Mouse (Mus musculus) brain, embryonic 18.5 days (tissue): Measurements from ENCODE around the gene Slc38a8.

Experiments
- DNase-seq: peaks from one replicate; pipeline ENCODE4 v3.0.0-alpha.2; 2012; ENCODE audit warnings: low read depth, low spot score

Gene Slc38a8

DNA sequence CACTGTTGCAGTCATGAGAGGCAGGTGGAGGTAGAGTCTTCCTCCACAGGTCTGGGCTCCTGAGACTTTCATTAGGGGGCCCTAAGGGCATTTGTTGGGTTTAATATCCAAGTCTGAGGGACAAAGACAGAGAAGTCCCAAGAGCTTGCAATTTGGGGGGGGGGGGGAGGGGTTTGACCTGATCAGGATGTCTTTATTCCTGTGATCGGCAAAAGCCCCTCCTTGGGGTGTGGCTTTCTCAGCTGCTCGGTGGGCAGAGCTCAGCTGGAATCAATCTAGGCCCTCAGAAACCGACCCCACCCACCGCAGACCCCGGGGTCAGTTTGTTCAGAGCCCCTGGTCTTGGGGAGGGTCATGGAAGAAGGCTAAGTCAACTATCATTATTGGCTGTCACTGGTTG lies at the start of gene Slc38a8:
Gene Slc38a8 (minus strand): TSS at position 101 of the 400 bp plus-strand sequence.
- DNase-seq: no peak

DNA sequence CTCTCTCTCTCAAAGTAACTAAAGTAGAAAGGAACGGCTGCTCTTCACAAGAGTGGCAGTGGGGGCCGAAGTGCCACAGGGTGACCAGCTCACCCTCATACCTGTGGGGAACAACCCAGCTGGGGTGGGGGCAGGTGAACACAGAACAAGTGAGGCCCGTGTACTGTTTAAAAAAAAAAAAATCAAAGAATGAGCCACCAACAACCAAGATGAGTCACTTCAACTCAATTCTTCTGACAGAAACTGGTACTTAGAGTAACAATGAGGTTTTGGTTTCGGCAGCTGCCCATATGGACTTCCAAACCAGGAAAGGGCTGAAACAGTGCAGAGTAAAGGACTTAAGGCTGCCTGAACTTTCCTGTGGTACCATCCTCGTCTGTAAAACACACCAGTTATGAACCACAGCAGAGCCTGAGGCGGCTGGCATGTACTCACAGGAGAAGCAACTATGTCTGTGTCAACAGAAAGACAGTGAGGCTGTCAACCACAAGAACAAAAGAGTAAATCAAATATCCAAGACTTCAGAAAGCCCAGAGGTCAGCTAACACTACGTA lies 47.1 kb upstream of the Slc38a8 start:
- no peak for DNase-seq

GRCm38 (mm10) chr8:119547019-119547691 lies 45.7 kb upstream of the Slc38a8 start:
- DNase-seq: no peak

DNA sequence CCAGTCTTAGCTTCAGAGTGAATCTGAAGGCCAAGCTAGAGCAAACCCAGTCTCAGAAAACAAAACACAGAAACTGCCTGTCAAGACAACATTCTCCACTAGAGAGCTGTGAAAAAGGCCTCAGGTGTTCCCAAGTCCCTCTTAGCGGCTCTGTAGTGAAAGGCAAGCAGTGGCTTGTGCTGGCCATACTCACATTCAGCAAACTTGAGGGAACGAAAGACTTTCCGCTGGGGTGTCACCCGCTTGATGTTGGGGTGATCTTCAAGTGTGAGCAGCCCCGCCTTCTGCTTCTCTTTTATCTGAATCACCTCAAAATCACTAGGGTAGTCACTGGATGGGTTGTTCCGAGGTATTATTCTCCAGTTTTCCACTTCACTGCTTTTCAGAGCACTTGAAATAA lies 44.3 kb upstream of the Slc38a8 start:
- no peak for DNase-seq

DNA sequence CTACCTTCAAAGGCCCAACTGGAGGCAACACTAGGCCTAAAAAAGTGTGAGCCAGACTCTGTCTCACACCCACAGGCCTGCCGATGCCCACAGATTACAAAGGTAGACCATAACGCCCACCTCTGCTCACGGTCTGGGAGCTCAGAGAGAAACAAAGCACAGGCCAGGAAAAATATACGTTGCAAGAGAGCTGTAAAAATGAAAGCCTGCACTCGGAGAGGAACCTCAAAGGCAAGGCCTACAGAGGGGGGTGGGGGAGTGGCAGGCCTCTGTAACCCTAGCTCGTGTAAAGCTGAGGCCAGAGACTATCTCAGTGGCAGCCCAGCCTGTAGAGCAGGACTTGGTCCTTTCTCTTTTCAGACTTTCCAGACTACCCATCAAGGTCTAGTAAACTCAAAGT lies 43.7 kb upstream of the Slc38a8 start:
- no peak for DNase-seq

- DNase-seq: no peak
Measured at GRCm38 (mm10) chr8:119544606-119545005, 43.1 kb upstream of the Slc38a8 start.

GRCm38 (mm10) chr8:119531973-119532372 lies 30.5 kb upstream of the Slc38a8 start:
- no peak for DNase-seq

- no peak for DNase-seq
Measured at GRCm38 (mm10) chr8:119531397-119531796, 29.9 kb upstream of the Slc38a8 start.

DNA sequence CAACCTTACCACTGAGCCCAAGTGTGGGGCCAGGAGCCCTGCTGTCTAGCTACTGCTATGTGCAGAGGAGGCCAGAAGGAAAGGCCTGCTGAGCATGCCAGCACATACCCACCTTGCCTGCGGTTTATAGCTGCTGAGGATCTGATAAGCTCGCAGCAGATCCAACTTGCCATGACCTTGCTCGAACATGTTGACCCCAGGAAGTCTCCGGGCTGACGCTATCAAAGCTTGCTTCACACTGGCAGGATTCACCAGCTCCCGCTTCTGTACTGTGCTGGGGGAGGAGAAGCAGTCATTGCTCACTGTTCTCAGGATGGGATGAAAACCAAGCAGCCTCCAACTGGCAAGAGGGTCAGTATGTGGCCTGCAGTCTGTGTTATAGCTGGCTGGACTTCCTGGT lies 29.4 kb upstream of the Slc38a8 start:
- no peak for DNase-seq

DNA sequence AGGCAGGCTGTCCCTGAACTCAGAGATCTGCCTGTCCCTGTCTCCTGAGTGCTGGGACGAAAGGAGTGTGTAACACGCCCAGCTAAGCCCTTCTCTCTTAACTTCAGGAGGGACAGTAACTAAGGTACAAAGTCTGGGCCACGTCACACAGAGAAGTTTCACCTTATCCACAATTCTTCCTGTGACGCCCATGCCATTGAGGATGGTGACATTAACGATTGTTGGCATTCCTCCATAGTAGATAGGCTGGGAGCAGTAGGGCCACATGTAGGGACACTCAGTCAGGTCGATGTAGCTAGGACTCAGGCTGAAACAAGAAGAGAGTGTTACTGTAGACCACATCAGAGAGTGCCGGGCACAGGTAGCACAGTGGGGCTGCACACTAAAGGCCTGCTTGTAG lies 27.3 kb upstream of the Slc38a8 start:
- no peak for DNase-seq

- DNase-seq: no peak
Measured at GRCm38 (mm10) chr8:119520102-119520501, 18.6 kb upstream of the Slc38a8 start.

GRCm38 (mm10) chr8:119516674-119517073 lies 15.2 kb upstream of the Slc38a8 start:
- DNase-seq: no peak

GRCm38 (mm10) chr8:119515767-119516166 lies 14.3 kb upstream of the Slc38a8 start:
- DNase-seq: no peak

DNA sequence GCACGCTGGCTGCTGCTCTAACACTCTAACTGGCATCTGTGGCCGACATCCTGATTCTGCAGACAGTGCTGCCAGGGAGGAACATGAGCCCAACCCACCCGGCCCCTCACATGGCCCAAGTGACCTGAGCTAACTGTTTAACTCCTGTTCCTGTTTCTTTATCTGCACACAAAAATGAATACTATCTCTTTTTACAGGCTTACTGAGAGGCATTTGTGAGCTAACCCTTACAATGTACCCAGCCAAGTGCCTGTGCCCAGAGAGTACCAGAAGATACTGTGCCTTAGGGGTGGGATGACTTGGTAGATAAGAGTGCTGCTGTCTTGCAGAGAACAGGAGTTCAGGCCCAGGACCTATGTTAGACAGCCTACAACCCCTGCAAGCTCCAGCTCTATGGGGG lies 13.4 kb upstream of the Slc38a8 start:
- no peak for DNase-seq

DNA sequence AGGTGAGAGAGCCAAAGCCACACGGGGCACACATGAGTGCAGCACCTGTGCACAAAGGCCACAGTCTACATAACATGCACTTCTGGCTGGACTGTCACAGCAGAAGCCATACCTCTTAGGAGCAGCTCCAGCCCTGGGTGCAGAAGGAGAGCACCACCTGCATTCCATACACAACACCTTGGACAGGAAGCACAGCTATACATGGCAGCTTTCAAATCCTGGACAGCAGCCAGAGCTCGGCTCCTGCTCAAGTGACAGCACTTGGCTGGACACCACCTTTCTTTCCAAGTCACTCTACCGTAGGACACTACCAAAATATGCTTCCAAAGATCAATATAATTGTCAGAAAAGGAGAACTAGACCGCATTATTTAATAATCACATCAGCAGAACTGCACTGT lies 11.9 kb upstream of the Slc38a8 start:
- DNase-seq: no peak

GRCm38 (mm10) chr8:119511722-119512121 lies 10.2 kb upstream of the Slc38a8 start:
- no peak for DNase-seq

- no peak for DNase-seq
Measured at GRCm38 (mm10) chr8:119510471-119510870, 9.0 kb upstream of the Slc38a8 start.

DNA sequence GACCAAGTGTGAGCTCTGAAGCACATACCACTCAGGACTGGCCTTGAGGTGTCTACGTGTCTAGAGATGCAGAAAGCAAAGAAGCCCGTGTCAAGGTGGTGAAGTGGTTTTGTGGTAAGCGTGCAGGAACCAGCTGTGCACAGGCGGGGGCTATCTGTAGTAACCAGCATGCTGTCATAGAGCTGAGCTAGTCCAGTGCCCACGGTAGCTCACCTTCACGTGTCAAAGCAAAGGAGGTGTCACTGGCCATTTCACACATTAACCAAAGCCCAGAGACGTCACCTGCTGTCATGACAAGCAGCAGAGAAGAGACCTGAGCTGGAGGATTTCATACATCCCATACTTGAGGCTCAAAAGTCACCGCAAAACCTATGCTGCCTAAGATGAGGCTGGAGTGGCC lies 4.6 kb upstream of the Slc38a8 start:
- DNase-seq: no peak

DNA sequence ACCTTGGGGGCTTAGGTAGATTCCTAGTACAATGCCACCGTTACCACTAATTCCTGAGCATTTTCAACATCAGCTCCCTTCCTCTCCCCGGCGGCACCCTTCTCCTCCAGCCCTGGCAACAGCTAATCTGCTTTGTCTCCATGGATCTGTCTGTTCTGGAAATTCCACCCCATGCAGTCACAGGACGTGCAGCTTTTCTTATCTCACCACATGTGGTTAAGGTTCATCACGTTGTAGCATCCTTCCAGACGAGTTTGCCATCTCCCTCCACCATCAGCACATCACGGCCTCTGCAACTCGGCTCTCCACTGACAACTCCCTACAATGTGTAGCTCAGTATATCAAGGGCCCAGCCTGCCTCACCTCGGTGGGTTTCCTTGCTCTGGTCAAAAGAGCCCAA lies 4.0 kb upstream of the Slc38a8 start:
- no peak for DNase-seq

DNA sequence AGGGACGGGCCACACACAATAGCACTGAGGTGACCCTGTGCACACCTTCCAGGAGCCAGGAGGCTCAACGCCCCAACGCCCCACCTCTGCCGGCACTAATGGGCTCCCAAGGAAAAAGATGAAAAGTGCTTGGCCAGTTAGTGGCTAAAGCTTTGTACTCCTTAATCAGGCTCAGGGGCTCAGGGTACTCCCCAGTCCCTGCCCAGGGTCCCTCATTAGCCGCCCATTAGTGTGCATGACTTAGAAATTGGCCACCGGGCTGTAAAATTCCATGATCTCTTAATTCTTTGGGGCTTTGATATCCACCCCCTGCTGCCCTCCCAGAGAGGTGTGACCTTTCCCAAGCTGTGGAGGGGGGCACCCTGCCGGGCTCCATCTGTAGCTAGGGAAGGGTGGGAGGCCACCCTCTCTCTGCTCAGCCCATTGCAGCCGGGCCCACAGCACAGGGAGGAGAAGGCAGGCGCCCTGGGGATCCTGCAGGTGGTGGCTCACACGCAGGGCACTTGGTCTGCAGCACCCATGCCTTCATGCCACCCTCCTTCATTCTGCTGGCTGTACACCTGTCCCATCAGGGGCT lies 1.8 kb upstream of the Slc38a8 start:
- no peak for DNase-seq

DNA sequence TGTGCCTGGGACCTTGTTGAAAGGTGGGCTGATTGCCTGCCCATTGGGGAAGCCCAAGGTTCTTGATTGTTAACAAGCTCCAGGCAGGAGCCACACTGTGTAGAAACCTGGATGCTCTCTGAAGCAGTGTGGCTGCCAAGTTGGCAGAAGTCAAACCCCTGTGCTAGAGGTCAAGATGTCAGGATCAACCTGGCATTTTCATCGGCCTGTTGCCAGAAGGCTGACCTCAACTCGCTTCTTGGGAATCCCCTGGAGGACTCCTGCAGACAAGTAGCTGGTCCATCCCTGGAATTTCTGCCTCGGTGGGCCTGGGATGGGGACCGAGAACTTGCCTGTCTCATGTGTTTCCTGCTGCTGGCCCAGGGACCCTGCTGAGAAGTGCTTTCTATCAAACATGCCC lies 613 bp upstream of the Slc38a8 start:
- no peak for DNase-seq

DNA sequence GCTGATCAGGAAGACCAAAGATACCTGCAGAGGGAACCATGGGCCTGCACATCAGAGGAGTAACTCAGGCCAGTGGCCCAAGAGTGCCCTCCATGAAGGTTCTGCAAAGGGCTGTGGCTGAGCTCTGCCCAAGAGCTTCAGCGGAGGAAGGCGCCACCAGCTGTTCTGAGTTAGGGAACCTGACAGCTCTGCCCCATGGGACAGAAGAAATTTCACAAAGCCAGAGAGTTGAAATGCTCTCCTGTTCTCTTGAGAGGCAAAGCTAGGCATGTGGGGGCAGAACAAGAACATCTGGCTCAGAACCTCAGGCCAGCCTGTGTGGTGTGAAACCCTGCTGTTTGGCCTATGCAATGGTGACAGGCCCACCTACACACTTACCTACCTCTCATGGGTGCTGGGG lies 1.7 kb downstream of the Slc38a8 start:
- DNase-seq: no peak

DNA sequence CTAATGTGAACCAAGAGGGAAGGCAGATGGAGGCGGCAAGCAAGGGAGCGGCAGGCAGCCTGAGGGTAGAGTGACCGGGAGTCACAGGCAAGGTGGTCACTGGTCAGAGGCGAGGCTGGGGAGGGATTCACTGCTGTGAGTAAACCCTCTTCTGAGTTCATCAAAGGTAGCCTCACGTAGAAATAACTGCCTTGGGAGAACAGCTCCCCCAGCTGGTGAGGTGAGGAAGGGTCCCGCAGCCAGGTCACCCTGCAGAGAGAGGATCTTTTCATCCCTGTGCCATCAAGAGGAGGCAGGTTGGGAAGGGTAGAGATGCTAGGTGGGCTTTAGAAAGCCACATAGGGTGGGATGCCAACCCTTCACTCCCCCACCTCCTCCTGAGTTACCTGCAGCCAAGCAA lies 4.7 kb downstream of the Slc38a8 start:
- DNase-seq: no peak
